ENCODE assay signal across 16 mouse cellular contexts in genomic region chr7:78887431-78887842, GRCm38 (mm10). TPM values are rescaled to one million over a fixed set of nuclear protein-coding genes. Genes with fewer than 3 reads are reported as not detected.
A peak's percentile ranks its signal among the peaks of the same experiment; 100 is the strongest.
DNase-seq lines count a peak whose midpoint lies in the region; ATAC-seq and TF ChIP-seq lines count a peak whose summit lies in the region.
"Had no signal": no experiment of that assay in that cellular context is flagged by ENCODE, and none has a peak within 500 bp of the region (broad histone marks: within the 10 kb centered on the region; RNA-seq: fewer than 3 reads in every experiment).

No protein-coding gene starts in this region.

- no peak for TF ChIP-seq CTCF in testis, adult 2 months (IDR thresholded peaks at IDR 0.05; ENCODE audit: control insufficient read depth, insufficient read depth, insufficient replicate concordance, low read depth, low read length)

- 73% methylated on average over 9 of the region's 9 CpGs for WGBS in midbrain, embryonic 11.5 days

- peak overlapping the region; percentile 67 for H3K4me3 ChIP-seq in testis, adult 2 months (ENCODE audit: control insufficient read depth, low read depth, low read length)
- no peak overlapping the region for H3K4me3 ChIP-seq in midbrain, embryonic 11.5 days (ENCODE audit: low read depth, low read length)
- H3K4me3 ChIP-seq: embryonic facial prominence, embryonic 15.5 days had no signal

- H3K4me2 ChIP-seq in midbrain, embryonic 11.5 days: 0 out of 2 replicates have a peak overlapping the region, but pooled peaks have one; percentile 2
- H3K4me2 ChIP-seq: embryonic facial prominence, embryonic 15.5 days had no signal

- H3K27ac ChIP-seq in testis, adult 2 months (ENCODE audit: control insufficient read depth, insufficient read depth, low read depth, low read length): no peak overlapping the region
- H3K27ac ChIP-seq in midbrain, embryonic 11.5 days (ENCODE audit: low read depth, low read length): peak overlapping the region; percentile 40
- H3K27ac ChIP-seq: embryonic facial prominence, embryonic 15.5 days had no signal

- ATAC-seq in midbrain, embryonic 11.5 days (ENCODE audit: low FRiP score): no peak
- ATAC-seq in frontal cortex, adult (ENCODE audit: low TSS enrichment): no peak
- ATAC-seq: Patski had no signal

- peaks cover 4% of the 10 kb centered on the region; the same call in 1 of the 2 replicates for H3K27me3 ChIP-seq in testis, adult 2 months (ENCODE audit: control insufficient read depth, insufficient read depth, low read length)
- peaks cover 2% of the 10 kb centered on the region; the same call in 1 of the 2 replicates for H3K27me3 ChIP-seq in midbrain, embryonic 11.5 days (ENCODE audit: control insufficient read depth, insufficient read depth, low read length)

- H3K9ac ChIP-seq in midbrain, embryonic 11.5 days (ENCODE audit: low read length): peak overlapping the region; percentile 14; the same call in 1 of the 2 replicates
- H3K9ac ChIP-seq: embryonic facial prominence, embryonic 15.5 days had no signal

- H3K9me3 ChIP-seq in midbrain, embryonic 11.5 days (ENCODE audit: control insufficient read depth, low read length): no peaks in the 10 kb centered on the region
- H3K9me3 ChIP-seq: embryonic facial prominence, embryonic 15.5 days had no signal

- no peak for DNase-seq in testis, postnatal 10 days (ENCODE audit: low spot score)
- peak; percentile 40 for DNase-seq in forelimb bud, embryonic 11.5 days (ENCODE audit: low read depth, low spot score)
- peak; percentile 84 for DNase-seq in midbrain, embryonic 11.5 days (ENCODE audit: low spot score, missing footprints)
- peak; percentile 40 for DNase-seq in retina, postnatal 7 days (ENCODE audit: low read depth, low spot score)
- no peak for DNase-seq in right cerebral cortex, adult 18-20 months
- DNase-seq in gastrocnemius, postnatal 25 days: no peak
- DNase-seq: adrenal gland, postnatal 10 days; cerebellum, adult 11-12 months; gastrocnemius, postnatal 10 days; kidney, adult 2 months; lung, postnatal 36 days; thymus, postnatal 36 days had no signal

- H3K36me3 ChIP-seq in testis, adult 2 months (ENCODE audit: control insufficient read depth, insufficient read depth, low read length): no peaks in the 10 kb centered on the region
- H3K36me3 ChIP-seq in midbrain, embryonic 11.5 days (ENCODE audit: control insufficient read depth, insufficient read depth, low read length): no peaks in the 10 kb centered on the region
- H3K36me3 ChIP-seq: embryonic facial prominence, embryonic 15.5 days had no signal

- no peak for TF ChIP-seq POLR2A in testis, adult 2 months (IDR thresholded peaks at IDR 0.05; ENCODE audit: control insufficient read depth, low read depth, low read length)

- peaks cover 7% of the 10 kb centered on the region for H3K4me1 ChIP-seq in testis, adult 2 months (ENCODE audit: control insufficient read depth, insufficient read depth, low read length)
- H3K4me1 ChIP-seq in midbrain, embryonic 11.5 days (ENCODE audit: control insufficient read depth, insufficient read depth, low read length): peaks cover 42% of the 10 kb centered on the region

RNA-seq across cellular contexts. Expression of gene Aen, which starts 8.2 kb away (rescaled TPM):
- polyA plus RNA-seq in testis, adult 2 months (2012; rRNA removed): 9.3 and 10.3 TPM in 2 replicates
- polyA plus RNA-seq in midbrain, embryonic 11.5 days (2014; fragmentation: Nextera tagmentation; extraction: Ambion mirVana): 42.2 and 48.9 TPM in 2 replicates
- 10 to 100 TPM; 42.4 to 44.6 TPM for total RNA-seq in gastrocnemius, postnatal 25 days (2021)

RNA-seq across cellular contexts. Expression of gene Isg20, which starts 25.8 kb away (rescaled TPM):
- polyA plus RNA-seq in testis, adult 2 months (2012; rRNA removed): 275 and 277 TPM in 2 replicates
- polyA plus RNA-seq in midbrain, embryonic 11.5 days (2014; fragmentation: Nextera tagmentation; extraction: Ambion mirVana): 0.57 and 0.78 TPM in 2 replicates
- total RNA-seq in gastrocnemius, postnatal 25 days (2021): 1 to 10 TPM in 1 of 2 experiments, under 1 TPM in 1; 0.69 to 3.2 TPM

RNA-seq across cellular contexts. Expression of gene Det1, which starts 40.4 kb away (rescaled TPM):
- polyA plus RNA-seq in testis, adult 2 months (2012; rRNA removed): 13.6 and 14.8 TPM in 2 replicates
- polyA plus RNA-seq in midbrain, embryonic 11.5 days (2014; fragmentation: Nextera tagmentation; extraction: Ambion mirVana): 20.5 and 24.0 TPM in 2 replicates
- total RNA-seq in gastrocnemius, postnatal 25 days (2021): 10 to 100 TPM; 13.3 to 14.5 TPM

Comparison
In these comparisons a context has a peak if more than half of its experiments do, and no peak if none do; other contexts are left out.
1. DNase-seq: peak in forelimb bud, embryonic 11.5 days (single experiment), midbrain, embryonic 11.5 days (single experiment) and retina, postnatal 7 days (single experiment); none in testis, postnatal 10 days (single experiment), right cerebral cortex, adult 18-20 months (single experiment) and gastrocnemius, postnatal 25 days (single experiment).
2. RNA of gene Isg20, which starts 25.8 kb away (polyA plus RNA-seq): 275 to 277 TPM in testis, adult 2 months; 0.57 to 0.78 TPM in midbrain, embryonic 11.5 days; every median in the first group is over 100 times any median in the second.